Mouse (Mus musculus) adrenal gland, postnatal 25 days (tissue): ENCODE measurements around the gene Pskh1. TPM values are rescaled to one million over a fixed set of nuclear protein-coding genes. Genes with fewer than 3 reads are reported as not detected.

Experiments
- DNase-seq: peaks from one replicate; pipeline ENCODE4 v3.0.0; 2021; ENCODE audit warnings: mixed read lengths
- total RNA-seq: library from RNA; stranded (reverse); gene quantifications from 2 replicates; pipeline ENCODE4 v1.2.3, GENCODE M21; 2021

Pskh1 gene
- total RNA-seq, 1 experiment from 2014 or later, result 38.1 TPM

GRCm38 (mm10) chr8:105892432-105892831, 7.8 kb upstream of the Pskh1 start:
- DNase-seq, result peak; percentile 27

DNA sequence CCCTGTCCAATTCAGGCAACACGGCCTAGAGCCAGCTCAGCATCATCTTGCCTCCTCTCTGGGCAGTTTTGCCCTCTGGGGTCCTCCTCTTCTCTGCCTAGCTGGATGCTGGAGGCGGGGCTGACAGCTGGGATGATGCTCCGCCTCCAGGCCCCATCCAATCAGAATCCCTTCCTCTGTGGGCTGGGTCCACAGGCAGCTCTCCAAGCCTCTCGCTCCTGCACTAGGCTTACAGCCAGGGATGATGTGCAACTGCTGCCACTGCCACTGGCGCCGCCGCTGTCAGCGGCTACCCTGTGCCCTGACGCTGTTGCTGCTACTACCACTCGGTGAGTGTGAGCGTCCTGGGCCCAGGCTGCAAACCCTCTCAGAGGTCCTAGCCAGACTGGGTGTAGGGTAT, 6.9 kb upstream of the Pskh1 start, which contains the start of gene Nrn1l:
Nrn1l (plus strand) TSS at position 229 of the 400 bp plus-strand sequence.
- DNase-seq, result peak; percentile 71

GRCm38 (mm10) chr8:105897801-105898480, 2.3 kb upstream of the Pskh1 start:
- DNase-seq, result no peak

DNA sequence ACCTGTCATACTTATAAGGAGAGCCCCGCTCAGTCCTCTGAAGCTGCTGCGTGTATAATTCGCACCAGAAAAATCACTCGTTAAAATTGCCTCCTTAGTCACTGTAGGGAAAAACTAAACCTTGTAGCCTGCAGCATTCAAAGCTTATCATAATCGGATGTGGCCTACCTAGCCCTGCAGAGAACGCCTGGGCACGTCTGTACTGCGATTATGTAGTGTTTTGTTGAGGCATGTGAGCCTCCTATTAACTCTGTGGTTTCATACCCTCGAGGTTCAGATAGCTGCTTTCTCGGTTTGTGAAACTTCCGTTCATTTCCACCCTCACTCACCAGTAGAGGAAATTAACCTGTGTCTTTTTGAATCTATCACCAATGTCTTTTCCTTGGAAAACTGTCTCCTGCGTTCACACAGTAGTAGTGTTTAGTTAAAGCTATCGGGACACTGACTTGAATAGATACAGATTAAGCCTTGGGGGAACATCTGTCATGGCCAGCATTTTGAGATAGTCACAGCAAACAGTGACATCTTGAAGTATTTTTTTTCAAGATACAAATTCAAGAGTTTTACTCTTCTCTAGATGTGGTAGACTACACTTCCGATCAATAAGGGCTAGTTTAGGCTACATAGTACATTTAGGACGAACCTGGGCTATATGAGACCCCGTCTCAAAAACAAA, 838 bp downstream of the Pskh1 start:
- no peak for DNase-seq

DNA sequence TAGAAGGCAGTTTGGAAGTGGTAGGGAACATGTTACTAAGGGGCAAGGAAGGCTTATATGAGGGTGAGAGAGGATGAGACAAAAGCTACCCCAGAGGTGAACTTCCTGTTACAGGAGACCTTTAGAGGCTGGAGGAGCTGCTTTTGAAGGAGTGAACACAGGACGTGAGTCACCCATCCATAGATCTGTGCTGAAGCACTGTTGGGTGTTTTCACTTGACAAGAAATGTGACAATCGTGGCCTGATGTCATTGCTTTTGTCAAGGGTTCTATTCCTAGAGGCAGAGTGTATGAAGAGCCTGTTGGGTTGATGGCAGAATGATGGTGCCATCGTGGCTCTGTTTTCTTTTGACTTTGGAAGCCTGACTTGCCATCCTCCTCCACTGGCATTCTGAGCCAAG, 19.1 kb downstream of the Pskh1 start:
- no peak for DNase-seq

- no peak for DNase-seq
Observed at GRCm38 (mm10) chr8:105925123-105925522, 24.9 kb downstream of the Pskh1 start.

GRCm38 (mm10) chr8:105930602-105931001, 30.4 kb downstream of the Pskh1 start:
- peak; percentile 90 for DNase-seq

GRCm38 (mm10) chr8:105931271-105931670, 31.0 kb downstream of the Pskh1 start:
- DNase-seq, result no peak

GRCm38 (mm10) chr8:105932525-105932924, 32.3 kb downstream of the Pskh1 start:
- no peak for DNase-seq

DNA sequence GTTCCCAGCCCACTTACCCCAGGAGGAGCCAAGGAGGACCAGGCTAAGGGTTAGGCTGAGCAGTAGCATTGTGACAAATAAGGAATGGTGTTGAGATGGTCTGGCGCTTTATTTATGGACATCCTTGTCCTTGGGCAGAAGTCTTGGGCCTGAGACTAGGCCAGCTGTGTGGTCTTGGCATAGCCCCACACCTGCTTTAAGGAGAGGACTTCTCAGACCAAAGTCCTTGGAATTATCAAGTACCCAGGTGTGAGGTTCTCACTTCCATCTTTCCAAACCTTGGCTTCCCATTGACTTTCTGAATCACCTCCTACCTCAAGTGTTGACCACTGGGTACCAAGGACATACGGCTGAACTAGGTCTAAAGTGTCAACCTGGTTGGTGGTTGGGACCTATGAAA, 33.5 kb downstream of the Pskh1 start, which contains the start of gene Ctrl:
Ctrl (minus strand) TSS at position 101 of the 400 bp plus-strand sequence.
- no peak for DNase-seq

- no peak for DNase-seq
Observed at GRCm38 (mm10) chr8:105935105-105935504, 34.9 kb downstream of the Pskh1 start.

DNA sequence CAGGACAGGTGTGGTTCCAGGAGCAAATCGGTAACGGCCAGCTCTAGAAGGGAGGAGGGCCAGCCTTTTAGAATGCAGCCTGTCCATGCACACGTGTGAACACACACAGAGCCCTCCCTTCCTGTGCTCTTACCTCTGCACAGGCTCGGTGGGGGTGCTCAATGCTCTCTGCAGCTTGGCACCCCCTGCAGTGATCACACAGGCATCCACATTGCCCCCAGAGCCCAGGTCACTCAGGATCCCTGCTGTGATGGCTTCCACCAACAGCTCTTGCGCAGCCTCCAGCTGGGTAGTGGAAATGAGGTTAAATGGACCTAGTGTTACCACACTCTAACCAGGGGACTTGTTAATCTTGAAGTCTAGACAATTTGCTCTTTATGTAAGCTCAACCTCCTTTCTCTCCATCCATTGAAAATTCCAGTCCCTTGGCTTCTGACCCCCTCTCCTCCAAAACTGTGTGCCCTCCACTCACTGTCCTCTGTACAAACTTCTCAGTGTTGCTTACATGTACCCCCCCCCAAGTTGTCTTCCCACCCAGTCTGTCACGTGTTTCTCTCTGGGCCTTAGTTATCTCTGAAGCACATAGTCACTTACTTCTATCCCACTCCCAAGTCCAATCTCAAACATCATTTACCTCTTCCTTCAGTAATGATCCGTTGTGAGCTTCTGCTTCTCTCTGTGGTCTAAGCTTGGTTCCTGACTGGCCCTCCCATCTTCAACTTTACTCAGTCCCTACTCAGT, 35.8 kb downstream of the Pskh1 start:
- DNase-seq, result no peak

DNA sequence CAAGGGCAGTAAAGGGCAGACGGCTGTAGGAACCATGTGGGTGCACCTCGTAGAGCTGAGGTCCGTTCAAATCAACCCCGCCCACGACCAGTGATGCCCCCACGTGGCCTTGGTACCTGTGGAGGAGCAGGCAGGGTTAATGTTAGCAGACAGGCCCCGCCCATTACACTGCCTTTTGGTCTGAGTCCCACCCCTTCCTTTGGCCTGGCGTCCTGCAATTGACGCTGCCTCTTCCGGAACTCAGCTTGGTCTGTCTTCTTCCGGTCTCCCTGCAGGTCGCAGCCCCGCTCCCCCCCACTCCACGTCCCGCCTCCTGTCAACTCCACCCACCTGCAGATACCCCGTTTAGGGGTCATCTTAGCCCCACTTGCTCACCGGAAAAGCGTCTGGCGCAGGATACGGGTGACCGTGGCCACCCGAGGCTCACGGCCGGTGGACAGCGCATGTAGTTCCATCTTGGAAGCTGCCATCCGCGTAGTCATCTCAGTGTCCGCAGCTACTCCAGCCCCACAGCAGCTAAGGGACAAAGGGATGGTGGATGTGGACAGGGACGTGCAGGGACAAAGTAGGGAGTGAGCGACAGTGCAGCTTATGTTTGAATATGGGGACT, 36.7 kb downstream of the Pskh1 start:
- DNase-seq, result peak; percentile 89

DNA sequence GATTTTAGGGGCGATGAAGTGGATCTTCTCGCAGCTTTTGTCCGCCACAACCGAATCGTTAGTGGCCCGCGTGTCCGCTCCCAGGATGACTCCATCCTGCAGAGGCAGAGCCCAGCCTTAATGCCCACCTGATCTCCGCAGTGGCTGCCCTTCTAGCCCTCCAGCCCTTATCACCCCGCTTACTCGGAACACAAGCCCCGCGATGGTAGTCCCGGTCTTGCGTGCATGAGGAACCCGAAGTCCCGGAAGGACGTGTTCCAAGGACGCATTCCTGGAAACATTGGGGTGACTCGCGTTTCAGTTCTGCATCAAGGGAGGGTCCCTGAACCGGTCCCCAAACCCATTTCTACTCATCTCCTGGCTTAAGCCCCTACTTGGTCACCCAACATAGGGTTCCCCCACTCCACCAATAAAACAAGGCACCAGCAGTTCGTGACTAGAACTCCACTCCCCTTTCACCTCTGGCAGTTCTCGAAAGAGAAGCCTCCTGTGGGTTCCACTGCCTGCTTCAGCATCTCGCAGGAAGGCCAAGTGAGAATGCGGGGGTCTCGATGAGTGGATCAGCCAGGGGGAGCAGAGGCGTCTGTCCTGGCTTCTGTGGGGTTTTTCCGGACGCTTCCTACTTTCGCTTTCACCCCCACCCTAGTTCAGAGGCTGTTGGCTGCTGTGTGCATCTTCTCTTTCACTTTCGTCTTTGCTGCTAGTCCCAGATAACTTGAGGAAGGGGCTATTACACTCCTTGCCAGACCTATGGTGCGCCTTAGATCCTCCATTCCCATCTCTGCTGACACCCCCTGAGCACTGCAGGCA, 37.5 kb downstream of the Pskh1 start:
- DNase-seq, result peak; percentile 47

DNA sequence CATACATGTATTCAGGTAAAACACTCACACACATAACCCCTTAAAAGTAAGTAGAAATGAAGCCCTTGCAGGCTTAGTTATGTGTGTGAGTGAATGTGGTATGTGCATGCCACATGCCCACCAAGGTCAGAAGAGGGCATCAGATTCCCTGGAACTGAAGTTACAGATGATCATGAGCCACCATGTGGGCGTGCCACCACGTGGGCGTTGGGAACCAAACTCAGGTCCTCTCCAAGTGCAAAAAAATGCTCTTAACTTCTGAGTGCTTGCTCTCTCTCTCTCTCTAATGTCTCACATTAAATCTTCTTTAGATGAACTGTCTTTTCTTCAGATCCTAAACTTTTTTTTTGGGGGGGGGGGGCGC, 38.0 kb downstream of the Pskh1 start, which contains the start of gene Psmb10:
Psmb10 (minus strand) TSS at position 139 of the 364 bp plus-strand sequence.
- DNase-seq, result peak; percentile 42

DNA sequence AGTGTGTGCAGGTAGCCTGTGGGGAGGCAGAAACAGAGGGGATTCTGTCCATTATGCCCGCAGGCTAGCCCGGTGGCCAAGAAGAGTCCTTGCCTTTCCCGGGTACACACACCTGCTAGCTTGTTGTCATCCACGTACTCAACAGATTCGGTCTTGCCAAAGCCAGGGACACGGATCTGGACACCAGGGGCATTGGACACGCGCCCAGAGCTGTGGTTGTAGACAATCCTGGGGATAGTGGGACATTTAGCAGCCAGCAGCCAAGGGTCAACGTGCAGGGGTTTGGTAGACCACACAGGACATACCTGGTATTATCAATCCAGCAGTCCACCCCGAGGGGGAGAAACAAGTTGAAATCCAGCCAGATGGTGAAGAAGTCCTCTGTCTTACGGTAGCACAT, 41.8 kb downstream of the Pskh1 start:
- no peak for DNase-seq

- DNase-seq, result no peak
Observed at GRCm38 (mm10) chr8:105942542-105942941, 42.3 kb downstream of the Pskh1 start.

GRCm38 (mm10) chr8:105943321-105943739, 43.1 kb downstream of the Pskh1 start, which contains the start of gene Lcat:
TSS of gene Lcat (minus strand) at chr8:105943382.
- DNase-seq, result no peak

DNA sequence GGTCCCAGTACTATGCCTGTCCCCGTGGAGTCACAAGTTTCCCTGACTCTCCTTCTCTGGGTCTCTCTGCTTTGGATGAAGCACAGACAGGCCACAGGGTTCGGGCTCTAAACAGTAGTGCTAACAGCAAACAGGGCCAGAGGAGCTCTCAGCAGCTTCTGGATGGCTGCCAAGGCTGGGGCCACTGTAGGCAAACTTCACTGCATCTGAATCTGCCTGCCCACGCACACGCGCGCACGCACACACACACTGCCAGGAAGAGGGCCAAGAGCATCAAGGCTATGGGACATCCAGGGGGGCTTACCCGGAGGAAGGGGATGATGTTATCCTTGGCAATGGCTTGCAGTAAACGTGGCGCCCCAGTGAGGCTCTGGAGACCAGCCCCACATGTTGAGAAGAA, 49.1 kb downstream of the Pskh1 start:
- DNase-seq, result peak; percentile 59

DNA sequence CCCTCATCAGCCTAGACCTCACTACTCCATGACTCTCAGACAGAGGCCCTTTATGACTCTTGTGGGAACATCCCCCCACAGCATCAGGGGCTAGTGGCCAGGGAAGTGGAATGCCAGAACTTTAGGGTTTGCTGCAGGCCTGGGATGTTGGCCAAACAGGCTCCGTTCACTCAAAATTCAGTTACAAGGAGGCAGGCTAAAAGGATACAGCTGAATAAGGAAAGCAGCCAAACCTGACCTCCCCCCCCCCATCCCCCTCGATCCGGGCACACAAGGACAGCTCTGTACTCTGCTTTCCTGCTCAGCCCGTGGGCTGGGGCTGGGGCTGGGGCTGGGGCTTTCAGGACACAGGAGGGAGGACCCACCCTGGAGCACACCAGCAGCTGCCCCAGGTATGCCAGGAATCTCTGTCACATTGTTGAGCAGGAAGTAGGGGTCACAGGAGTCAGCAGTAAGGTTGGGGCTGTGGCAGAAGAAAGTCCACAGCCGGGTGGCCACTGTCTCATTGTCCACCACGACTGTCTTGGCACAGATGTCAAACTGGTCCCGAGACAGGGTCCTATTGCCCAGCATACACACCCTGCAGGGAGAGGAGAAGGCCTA, 50.9 kb downstream of the Pskh1 start:
- DNase-seq, result no peak

DNA sequence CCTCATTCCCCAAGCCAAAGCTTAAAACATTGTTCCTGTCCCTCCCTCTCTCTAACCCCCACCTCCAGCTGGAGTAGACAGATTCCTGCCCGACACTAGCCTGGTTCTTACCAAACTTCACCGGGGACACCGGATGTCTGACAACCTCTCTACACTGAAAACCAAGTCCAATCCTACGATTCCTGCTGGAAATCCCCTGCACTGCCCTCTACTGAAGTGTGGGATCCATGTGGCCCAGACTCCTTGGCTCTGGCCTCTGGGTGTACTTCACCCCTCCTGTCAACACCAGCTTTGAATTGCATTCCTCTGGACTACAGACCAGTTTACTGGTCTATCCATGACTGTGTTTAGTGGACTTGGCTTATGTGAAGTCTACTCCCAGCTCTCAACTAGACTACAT, 56.3 kb downstream of the Pskh1 start:
- DNase-seq, result no peak
